Mouse (Mus musculus) ES-E14 (cell line): Measurements from ENCODE around the gene Shisa8. TPM values are rescaled to one million over a fixed set of nuclear protein-coding genes. Genes with fewer than 3 reads are reported as not detected.

Experiments
- DNase-seq: peaks from one replicate; pipeline ENCODE4 v3.0.0-alpha.2; 2013; ENCODE audit warnings: low read depth, low spot score
- H3K27ac ChIP-seq: 2 replicates; pipeline ENCODE4 v1.5.1; 2012; ENCODE audit warnings: low read depth, mild to moderate bottlenecking, low read length, moderate library complexity, mixed read lengths; ENCODE audit not compliant: poor library complexity, insufficient read depth, severe bottlenecking
- H3K36me3 ChIP-seq: 2 replicates; pipeline ENCODE4 v1.6.1; 2012; ENCODE audit warnings: mild to moderate bottlenecking, low read length, moderate library complexity, mixed read lengths; ENCODE audit not compliant: control insufficient read depth, poor library complexity, insufficient read depth, severe bottlenecking
- H3K4me1 ChIP-seq, 2 experiments: fragments of 150-350 bp in 1 of 2; sonication (generic) in 1 of 2; 2 replicates each; pipeline ENCODE4 v1.6.1; 2012; ENCODE audit warnings: low read length in 2 of 2, mild to moderate bottlenecking in 1 of 2, mixed read lengths in 1 of 2; ENCODE audit not compliant: control insufficient read depth in 2 of 2, insufficient read depth in 2 of 2, poor library complexity in 1 of 2
- H3K4me3 ChIP-seq, 2 experiments: fragments of 150-350 bp in 1 of 2; sonication (generic) in 1 of 2; 2 replicates each; pipeline ENCODE4 v1.5.1; 2012; ENCODE audit warnings: low read length in 2 of 2, low read depth in 1 of 2, mild to moderate bottlenecking in 1 of 2, mixed read lengths in 1 of 2; ENCODE audit not compliant: insufficient read depth in 1 of 2, poor library complexity in 1 of 2, severe bottlenecking in 1 of 2
- H3K9ac ChIP-seq: 2 replicates; pipeline ENCODE4 v1.6.1; 2012; ENCODE audit warnings: low read depth, mild to moderate bottlenecking, low read length, mixed read lengths; ENCODE audit not compliant: poor library complexity, insufficient read depth, severe bottlenecking
- H3K9me3 ChIP-seq: fragments of 150-350 bp; sonication (generic); 2 replicates; pipeline ENCODE4 v1.6.1; 2012; ENCODE audit warnings: low read depth, mild to moderate bottlenecking, low read length; ENCODE audit not compliant: control insufficient read depth, insufficient read depth
- CHD2 ChIP-seq: IDR thresholded peaks from 2 replicates; pipeline ENCODE4 v1.6.1; 2014; ENCODE audit warnings: mild to moderate bottlenecking, low read depth, low read length, inconsistent platforms
- HCFC1 ChIP-seq: IDR thresholded peaks from 2 replicates; pipeline ENCODE4 v1.6.1; 2012; ENCODE audit warnings: low read length, inconsistent platforms, borderline replicate concordance; ENCODE audit not compliant: insufficient read depth
- MAFK ChIP-seq: IDR thresholded peaks from 2 replicates; pipeline ENCODE4 v1.6.1; 2014; ENCODE audit warnings: mild to moderate bottlenecking, low read depth, low read length, inconsistent platforms; ENCODE audit not compliant: insufficient read depth
- ZC3H11A ChIP-seq: IDR thresholded peaks from 2 replicates; pipeline ENCODE4 v1.6.1; 2012; ENCODE audit warnings: low read depth, mild to moderate bottlenecking, inconsistent platforms, low read length, borderline replicate concordance
- ZNF384 ChIP-seq: IDR thresholded peaks from 2 replicates; pipeline ENCODE4 v1.6.1; 2012; ENCODE audit warnings: low read depth, low read length, inconsistent platforms
- in situ Hi-C, 2 experiments: fragments of 600-800 bp; cut with MboI; formaldehyde crosslinking; loops; one replicate each; pipeline ENCODE4 v1.15.1; 2025; ENCODE audit warnings: low sequenced_read_pairs in 2 of 2, inconsistent platforms in 1 of 2; ENCODE audit not compliant: unreplicated experiment in 2 of 2
- total RNA-seq: library from RNA; depleted of rRNA; stranded (reverse); fragments of 300-350 nt; gene quantifications from 2 replicates; pipeline ENCODE4 v1.2.3, GENCODE M21; 2012

The Shisa8 gene
- total RNA-seq, 1 experiment = 4.1 TPM

- in situ Hi-C loops = no loop called here
- Histone ChIP-seq H3K27ac (no peak overlapping the region), H3K4me1 (peaks cover 0 to 2% of the 10 kb centered on the region in 2 experiments; a peak in 2 of 4 replicates), H3K4me3 (no peak overlapping the region), H3K36me3 (peaks cover 83% of the 10 kb centered on the region), H3K9me3 (no peaks in the 10 kb centered on the region), H3K9ac (no peak overlapping the region)
- no peak for DNase-seq
- no peak for TF ChIP-seq ZC3H11A
Observed at GRCm38 (mm10) chr15:82196300-82196699, 16.3 kb downstream of the Shisa8 start.

DNA sequence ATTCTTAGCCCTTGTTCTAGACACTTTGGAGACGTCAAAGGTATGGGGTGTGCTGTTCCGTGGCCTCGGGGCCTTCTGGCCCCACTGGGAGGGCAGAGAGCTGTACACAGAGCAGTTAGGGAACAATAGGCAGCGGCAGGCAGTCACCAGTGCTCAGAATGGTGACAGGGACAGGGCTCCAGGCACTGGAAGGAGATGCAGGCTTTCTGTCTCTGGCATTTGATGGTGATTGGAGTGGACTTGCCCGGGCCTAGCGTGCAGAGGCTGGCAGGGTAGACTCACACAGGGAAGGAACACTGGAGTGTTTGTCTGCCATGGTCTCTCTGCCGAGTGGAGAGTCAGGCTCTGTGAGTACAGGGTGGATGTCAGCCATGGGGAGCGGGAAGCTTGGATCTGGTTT is 20.0 kb downstream of the Shisa8 start:
- TF ChIP-seq ZC3H11A (no peak), HCFC1 (no peak)
- in situ Hi-C loops = no loop called here
- Histone ChIP-seq H3K9me3 (no peaks in the 10 kb centered on the region), H3K4me1 (peaks cover 2 to 10% of the 10 kb centered on the region in 2 experiments), H3K36me3 (peaks cover 62% of the 10 kb centered on the region), H3K4me3 (no peak overlapping the region), H3K9ac (peak overlapping the region; percentile 14; the same call in 1 of the 2 replicates), H3K27ac (peak overlapping the region; percentile 32; the same call in 1 of the 2 replicates)
- DNase-seq = no peak

- H3K36me3 ChIP-seq = peaks cover 62% of the 10 kb centered on the region
- TF ChIP-seq ZC3H11A (no peak), CHD2 (no peak)
- no peaks in the 10 kb centered on the region for H3K9me3 ChIP-seq
- H3K9ac ChIP-seq = no peak overlapping the region
- peak overlapping the region; percentile 49 for H3K27ac ChIP-seq
- H3K4me1 ChIP-seq = peaks cover 2 to 19% of the 10 kb centered on the region in 2 experiments
- peak; percentile 86 for DNase-seq
- in situ Hi-C loops = no loop called here
- no peak overlapping the region for H3K4me3 ChIP-seq
Observed at GRCm38 (mm10) chr15:82188481-82189240, 24.0 kb downstream of the Shisa8 start.

DNA sequence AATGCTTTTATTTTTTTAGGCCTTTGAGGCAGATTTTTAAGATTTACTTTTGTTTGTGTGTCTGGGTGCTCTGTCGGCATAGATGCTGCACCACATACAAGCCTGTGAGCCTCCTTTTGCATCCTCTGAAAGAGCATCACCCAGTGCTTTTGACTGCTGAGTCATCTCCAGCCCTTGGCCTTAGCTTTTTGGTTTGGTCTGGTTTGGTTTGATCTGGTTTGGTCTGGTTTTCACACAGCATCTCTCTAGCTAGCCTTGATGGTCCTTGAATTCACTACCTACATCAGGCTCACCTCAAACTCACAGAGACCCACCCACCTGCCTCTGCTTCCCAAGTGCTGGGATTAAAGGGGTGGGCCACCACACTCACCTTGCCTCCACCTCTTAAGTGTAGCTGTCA is 24.7 kb downstream of the Shisa8 start:
- TF ChIP-seq MAFK = peak; percentile 95
- no peak for TF ChIP-seq CHD2
- in situ Hi-C loops = no loop called here
- Histone ChIP-seq H3K4me1 (peaks cover 2 to 19% of the 10 kb centered on the region in 2 experiments), H3K9me3 (no peaks in the 10 kb centered on the region), H3K4me3 (no peak overlapping the region), H3K9ac (no peak overlapping the region), H3K36me3 (peaks cover 63% of the 10 kb centered on the region), H3K27ac (peak overlapping the region; percentile 49)
- DNase-seq = peak; percentile 92

DNA sequence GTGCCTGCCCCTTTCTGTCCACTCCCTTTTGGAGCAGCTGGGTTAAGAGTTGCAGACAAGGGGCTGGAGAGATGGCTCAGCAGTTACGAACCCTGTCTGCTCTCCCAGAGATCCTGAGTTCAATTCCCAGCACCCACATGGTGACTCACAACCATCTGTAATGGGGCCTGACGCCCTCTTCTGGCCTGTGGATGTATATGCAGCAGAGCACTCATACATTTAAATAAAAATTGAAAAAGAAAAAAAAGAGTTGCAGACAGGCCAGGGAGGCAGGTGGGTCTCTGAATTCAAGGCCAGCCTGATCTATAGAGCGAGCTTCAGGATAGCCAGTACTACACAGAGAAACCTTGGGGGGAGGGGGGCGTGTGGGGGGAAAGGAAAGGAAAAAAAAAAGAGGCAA is 25.2 kb downstream of the Shisa8 start:
- in situ Hi-C loops = no loop called here
- H3K4me1 ChIP-seq = peaks cover 2 to 19% of the 10 kb centered on the region in 2 experiments
- no peak for DNase-seq
- no peak overlapping the region for H3K9ac ChIP-seq
- H3K4me3 ChIP-seq = no peak overlapping the region
- H3K27ac ChIP-seq = peak overlapping the region; percentile 49
- H3K9me3 ChIP-seq = no peaks in the 10 kb centered on the region
- TF ChIP-seq HCFC1 (no peak), ZC3H11A (no peak), CHD2 (no peak), ZNF384 (0 out of 2 replicates have a peak, but pooled peaks have one; percentile 40)
- peaks cover 62% of the 10 kb centered on the region for H3K36me3 ChIP-seq
